Mouse (Mus musculus) bone marrow macrophage, adult 2 months (primary cell): ENCODE data around the gene Tpm4. TPM values are rescaled to one million over a fixed set of nuclear protein-coding genes. Genes with fewer than 3 reads are reported as not detected.

Experiments
- H3K27ac ChIP-seq: 2 replicates; pipeline ENCODE4 v1.5.1; 2012; ENCODE audit warnings: low read depth, low read length; ENCODE audit not compliant: insufficient read depth
- H3K4me1 ChIP-seq: 2 replicates; pipeline ENCODE4 v1.6.1; 2012; ENCODE audit warnings: low read length; ENCODE audit not compliant: control insufficient read depth, insufficient read depth
- H3K4me3 ChIP-seq: 2 replicates; pipeline ENCODE4 v1.5.1; 2012; ENCODE audit warnings: mild to moderate bottlenecking, low read length, moderate library complexity; ENCODE audit not compliant: insufficient read depth
- CTCF ChIP-seq: IDR thresholded peaks from 2 replicates; pipeline ENCODE4 v1.5.1; 2012; ENCODE audit warnings: low read depth, mild to moderate bottlenecking, low read length, moderate library complexity
- POLR2A ChIP-seq: IDR thresholded peaks from 2 replicates; pipeline ENCODE4 v1.6.1; 2012; ENCODE audit warnings: mild to moderate bottlenecking, low read depth, low read length, borderline replicate concordance
- polyA plus RNA-seq: library from polyadenylated mRNA; stranded (reverse); fragments of >200 nt; gene quantifications from 2 replicates; pipeline ENCODE4 v1.2.4, GENCODE M21; 2012; ENCODE audit not compliant: missing spikeins, insufficient read depth, insufficient read length

Gene Tpm4
- polyA plus RNA-seq, 1 experiment, result 239 TPM

DNA sequence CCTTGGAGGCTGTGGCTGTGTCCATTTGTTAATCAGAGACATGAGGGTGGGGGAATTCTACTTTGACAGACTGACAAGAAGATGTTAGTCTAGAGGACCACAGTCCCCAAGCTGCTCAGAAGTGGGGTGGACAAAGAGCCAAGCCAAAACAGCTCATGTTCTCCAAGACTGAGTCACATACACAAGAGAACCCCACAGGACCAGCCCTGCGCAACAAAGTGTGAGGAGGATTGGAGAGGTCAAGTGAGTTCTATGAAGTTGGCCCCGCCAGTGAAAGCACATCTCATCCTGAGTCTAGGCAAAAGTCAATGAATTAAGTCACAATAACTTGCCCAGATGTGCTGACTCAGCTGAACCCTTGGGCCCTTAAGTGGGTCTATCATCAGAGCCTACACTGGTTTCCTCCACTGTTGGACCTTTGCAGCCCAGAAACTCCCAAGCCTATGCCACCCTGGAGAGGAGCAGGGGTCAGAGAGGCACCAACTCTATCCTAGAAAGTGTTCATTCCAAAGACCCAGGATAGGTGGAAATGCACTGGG is 53.1 kb downstream of the Tpm4 start:
- TF ChIP-seq POLR2A, result no peak
- no peak for TF ChIP-seq CTCF
- Histone ChIP-seq H3K27ac (no peak overlapping the region), H3K4me1 (peaks cover 15% of the 10 kb centered on the region), H3K4me3 (no peak overlapping the region)

DNA sequence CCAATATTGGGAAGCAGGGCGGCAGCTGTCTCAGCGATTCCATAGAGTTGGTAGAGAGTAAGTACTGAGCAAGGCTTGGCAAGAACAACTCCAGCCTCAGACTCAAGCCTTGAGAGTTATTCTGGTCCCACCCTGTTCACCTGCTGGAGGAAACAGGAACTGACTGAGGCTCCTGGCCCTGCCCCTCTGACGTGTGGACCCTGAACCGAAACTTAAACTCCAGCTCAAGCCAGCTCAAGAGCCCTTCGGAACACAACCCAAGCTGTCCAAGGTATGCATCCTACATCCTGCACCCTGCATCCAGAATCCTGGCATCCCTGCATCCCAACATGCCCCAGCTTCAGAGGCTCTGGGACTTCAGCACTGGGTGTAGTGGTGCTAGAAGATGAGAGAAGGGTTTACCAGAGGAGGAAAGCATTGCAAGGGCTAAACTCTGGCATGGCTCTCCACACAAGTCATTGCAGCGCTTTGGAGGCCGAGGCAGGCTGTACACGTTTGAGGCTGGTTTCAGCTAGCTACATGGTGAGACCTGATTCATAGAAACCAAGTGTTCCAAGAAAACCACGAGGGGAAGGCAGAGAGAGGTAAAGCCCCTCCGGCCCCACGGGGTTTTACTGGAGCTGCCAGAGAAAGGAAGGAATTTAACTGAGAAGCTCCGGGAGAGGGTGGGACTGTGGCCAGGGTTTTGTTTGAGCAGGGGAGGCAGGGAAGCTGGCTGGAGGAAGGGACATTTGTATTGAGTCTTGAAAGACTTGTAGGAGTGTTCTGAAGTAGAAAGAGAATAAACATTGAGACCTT is 54.8 kb downstream of the Tpm4 start, which contains the start of gene Hsh2d:
Hsh2d (plus strand) TSS at position 222 of the 798 bp plus-strand sequence.
- Histone ChIP-seq H3K4me3 (no peak within 1 kb of the TSS), H3K4me1 (no peaks in the 10 kb centered on the region), H3K27ac (no peak within 1 kb of the TSS)
- TF ChIP-seq CTCF (no peak), POLR2A (no peak)

DNA sequence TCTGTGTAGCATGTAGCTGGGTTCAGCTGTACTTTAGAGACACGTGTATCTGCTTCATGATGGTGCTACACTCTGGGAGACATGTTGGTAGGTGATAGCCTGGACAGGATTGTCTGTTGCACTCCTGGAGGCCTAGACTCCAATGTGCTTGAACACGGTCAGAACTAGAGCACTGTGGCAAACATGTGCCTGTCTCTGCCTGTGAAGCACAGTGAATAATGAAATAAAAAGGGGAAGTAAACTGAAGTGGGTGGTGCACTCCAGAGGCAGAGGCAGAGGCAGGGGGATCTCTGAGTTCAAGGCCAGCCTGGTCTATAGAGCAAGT is 55.4 kb downstream of the Tpm4 start:
- Histone ChIP-seq H3K4me1 (no peaks in the 10 kb centered on the region), H3K4me3 (no peak overlapping the region), H3K27ac (no peak overlapping the region)
- TF ChIP-seq CTCF, result no peak
- TF ChIP-seq POLR2A, result no peak

DNA sequence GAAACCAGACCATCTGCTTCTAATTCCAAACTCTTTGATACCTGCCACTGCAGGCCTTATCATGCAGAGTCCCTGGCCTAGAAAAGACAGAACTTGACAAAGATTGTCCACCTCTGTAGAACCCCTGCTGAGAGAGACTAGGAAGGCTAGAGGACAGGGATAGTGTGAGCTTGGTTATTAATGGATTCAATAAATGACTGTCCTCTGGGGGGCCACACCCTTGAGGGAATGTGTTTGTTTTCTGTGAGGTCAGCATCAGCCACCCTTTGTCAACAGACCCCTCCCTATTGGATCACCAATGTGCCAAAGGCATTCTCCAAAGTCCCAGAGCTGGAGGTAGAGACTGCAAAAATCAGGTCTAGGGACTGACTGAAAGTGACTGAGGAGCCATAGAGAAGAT is 57.3 kb downstream of the Tpm4 start:
- no peak overlapping the region for H3K27ac ChIP-seq
- TF ChIP-seq CTCF, result no peak
- TF ChIP-seq POLR2A, result no peak
- no peaks in the 10 kb centered on the region for H3K4me1 ChIP-seq
- no peak overlapping the region for H3K4me3 ChIP-seq

DNA sequence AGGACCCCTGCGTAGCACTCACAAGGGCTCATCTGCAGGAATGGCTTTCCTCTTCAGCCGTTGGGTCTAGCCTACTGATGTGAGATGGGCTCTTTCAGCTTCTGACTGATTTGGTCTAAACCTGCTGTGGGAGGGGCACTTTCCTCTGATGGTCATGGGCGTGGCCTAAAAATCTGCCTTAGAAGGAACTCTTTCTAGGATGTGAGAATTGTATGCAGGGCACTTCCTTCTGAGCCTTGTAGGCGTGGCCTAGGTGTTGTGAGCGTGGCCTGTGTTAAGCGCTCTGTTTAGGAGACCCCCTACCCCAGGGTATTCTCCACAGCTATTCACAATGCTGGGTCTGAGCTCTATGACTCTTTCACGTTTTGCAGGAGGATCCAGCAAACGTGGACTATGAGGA is 63.2 kb downstream of the Tpm4 start:
- no peak for TF ChIP-seq CTCF
- TF ChIP-seq POLR2A, result no peak
- Histone ChIP-seq H3K4me1 (no peaks in the 10 kb centered on the region), H3K4me3 (no peak overlapping the region)

More for the DNA sequence above, 63.2 kb downstream of the Tpm4 start:
- H3K27ac ChIP-seq, result no peak overlapping the region

Other genes with a start within 250 kb of the Tpm4 start
- gene Zfp882, start 226.4 kb upstream of the Tpm4 start, polyA plus RNA-seq, result 1.1 and 1.2 TPM in 2 replicates
- 14.4 and 17.5 TPM in 2 replicates for gene Zfp617, start 226.3 kb upstream of the Tpm4 start, polyA plus RNA-seq
- gene Zfp961, start 183.9 kb upstream of the Tpm4 start, polyA plus RNA-seq, result 12.0 and 13.8 TPM in 2 replicates
- gene Cyp4f18, start 125.3 kb upstream of the Tpm4 start, polyA plus RNA-seq, result 16.6 and 18.1 TPM in 2 replicates
- gene Olfr372, start 93.8 kb upstream of the Tpm4 start, polyA plus RNA-seq, result not detected in 2 replicates
- 0.33 TPM in 1 of 2 replicates, not detected in the other for gene Olfr373, start 51.8 kb upstream of the Tpm4 start, polyA plus RNA-seq
- 0.32 and 0.52 TPM in 2 replicates for gene Olfr374, start 27.9 kb upstream of the Tpm4 start, polyA plus RNA-seq
- gene Rab8a, start 26.2 kb downstream of the Tpm4 start, polyA plus RNA-seq, result 113 and 128 TPM in 2 replicates
- gene Hsh2d, start 54.7 kb downstream of the Tpm4 start, polyA plus RNA-seq, result 0.29 TPM in 1 of 2 replicates, not detected in the other
- gene Cib3, start 77.9 kb downstream of the Tpm4 start, polyA plus RNA-seq, result 0.54 TPM in 1 of 2 replicates, not detected in the other
- not detected in 2 replicates for gene Gm11034, start 78.7 kb downstream of the Tpm4 start, polyA plus RNA-seq
- 56.6 and 58.3 TPM in 2 replicates for gene Fam32a, start 84.8 kb downstream of the Tpm4 start, polyA plus RNA-seq
- gene Ap1m1, start 105.0 kb downstream of the Tpm4 start, polyA plus RNA-seq, result 51.4 and 60.2 TPM in 2 replicates
- gene Gm10282, start 170.3 kb downstream of the Tpm4 start, polyA plus RNA-seq, result 6.7 TPM in 1 of 2 replicates, not detected in the other
- gene Klf2, start 184.1 kb downstream of the Tpm4 start, polyA plus RNA-seq, result 34.3 and 37.1 TPM in 2 replicates